Mouse (Mus musculus): ENCODE data around the gene Nhsl1. TPM values are rescaled to one million over a fixed set of nuclear protein-coding genes. Genes with fewer than 3 reads are reported as not detected.

The Nhsl1 gene
- polyA plus RNA-seq, 1 experiment from 2014 or later, result 9.3 TPM

DNA sequence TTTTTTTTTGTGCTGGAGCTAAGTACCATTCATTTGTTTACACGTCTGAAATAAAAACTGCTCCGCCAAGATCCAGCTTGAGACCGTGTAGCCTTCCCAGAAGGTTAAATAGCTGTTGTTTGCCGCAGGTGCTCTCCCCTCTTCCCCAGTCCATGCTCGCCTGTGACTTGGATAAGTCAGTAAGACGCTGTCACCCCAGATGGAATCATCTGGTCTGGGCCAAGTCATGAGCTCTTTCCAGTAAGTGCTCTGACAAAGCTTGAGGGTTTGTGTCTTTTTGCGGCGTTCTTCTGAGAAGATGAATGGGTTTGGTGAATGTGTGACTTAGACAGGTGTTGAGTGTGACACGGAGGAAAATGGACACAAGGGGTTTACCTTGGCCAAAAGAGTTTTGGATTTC lies 89.8 kb downstream of the Nhsl1 start:
- H3K27ac ChIP-seq (ENCODE audit: low read length), result no peak overlapping the region

DNA sequence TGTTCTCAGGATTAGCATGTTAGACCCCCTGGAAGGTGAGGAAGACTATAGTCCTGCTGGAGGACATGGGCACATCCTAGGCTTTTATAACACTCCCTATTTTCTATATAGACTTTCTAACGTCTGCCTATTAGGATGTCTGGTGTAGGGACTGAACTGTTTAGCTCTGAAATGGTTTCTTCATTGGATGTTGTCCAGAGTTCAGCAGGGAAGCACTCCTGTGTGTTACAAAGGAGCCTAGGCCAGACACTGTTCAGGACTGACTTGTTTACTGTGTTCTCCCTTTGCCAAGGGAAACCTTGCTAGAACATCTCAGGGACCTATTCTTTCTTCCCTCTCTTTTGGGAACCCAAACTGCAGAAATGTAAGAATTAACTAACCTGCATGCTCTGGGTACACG lies 90.3 kb downstream of the Nhsl1 start:
- Histone ChIP-seq H3K9ac (replicated peaks; ENCODE audit: low read length) (peak overlapping the region; percentile 76), H3K27ac (ENCODE audit: low read length) (no peak overlapping the region), H3K4me3 (ENCODE audit: low read length) (peak overlapping the region; percentile 61), H3K4me1 (ENCODE audit: insufficient read depth, low read length) (peaks cover 44% of the 10 kb centered on the region), H3K36me3 (ENCODE audit: insufficient read depth, low read length) (no peaks in the 10 kb centered on the region), H3K9me3 (ENCODE audit: low read length) (no peaks in the 10 kb centered on the region), H3K27me3 (ENCODE audit: insufficient read depth, low read length) (no peaks in the 10 kb centered on the region), H3K4me2 (replicated peaks; ENCODE audit: low read depth, low read length) (peak overlapping the region; percentile 92)
- WGBS, result 42% methylated on average over 2 of the region's 2 CpGs
- ATAC-seq (ENCODE audit: low FRiP score, low TSS enrichment), result no peak

More for the DNA sequence above, 89.8 kb downstream of the Nhsl1 start:
- peaks cover 44% of the 10 kb centered on the region for H3K4me1 ChIP-seq (ENCODE audit: insufficient read depth, low read length)
- peak overlapping the region; percentile 76 for H3K9ac ChIP-seq (replicated peaks; ENCODE audit: low read length)
- peak overlapping the region; percentile 92 for H3K4me2 ChIP-seq (replicated peaks; ENCODE audit: low read depth, low read length)
- no peaks in the 10 kb centered on the region for H3K9me3 ChIP-seq (ENCODE audit: low read length)
- 25% methylated on average over 9 of the region's 9 CpGs for WGBS
- ATAC-seq (ENCODE audit: low FRiP score, low TSS enrichment), result no peak
- peak overlapping the region; percentile 61 for H3K4me3 ChIP-seq (ENCODE audit: low read length)
- H3K36me3 ChIP-seq (ENCODE audit: insufficient read depth, low read length), result no peaks in the 10 kb centered on the region
- no peaks in the 10 kb centered on the region for H3K27me3 ChIP-seq (ENCODE audit: insufficient read depth, low read length)

DNA sequence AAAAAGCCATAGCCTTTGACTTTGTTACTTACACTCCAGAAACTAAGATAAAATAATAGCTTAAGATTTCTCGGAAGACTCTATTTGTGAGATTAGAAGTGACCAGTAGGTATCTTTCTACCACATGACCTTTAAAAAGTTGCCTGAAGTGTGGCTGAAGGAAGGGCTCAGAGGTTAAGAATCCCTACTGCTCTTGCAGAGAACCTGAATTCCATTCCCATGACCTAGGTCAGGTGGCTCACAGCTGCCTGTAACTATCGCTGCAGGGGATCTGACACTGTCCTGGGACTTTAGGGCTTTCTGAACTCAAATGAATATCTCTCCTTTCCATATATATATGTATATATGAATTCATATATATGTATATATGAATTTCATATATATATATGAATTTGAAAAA lies 92.5 kb downstream of the Nhsl1 start:
- 61% methylated on average over 2 of the region's 2 CpGs for WGBS
- no peak for ATAC-seq (ENCODE audit: low FRiP score, low TSS enrichment)
- Histone ChIP-seq H3K4me1 (ENCODE audit: insufficient read depth, low read length) (peaks cover 44% of the 10 kb centered on the region), H3K9me3 (ENCODE audit: low read length) (no peaks in the 10 kb centered on the region), H3K27ac (ENCODE audit: low read length) (no peak overlapping the region), H3K27me3 (ENCODE audit: insufficient read depth, low read length) (no peaks in the 10 kb centered on the region), H3K9ac (replicated peaks; ENCODE audit: low read length) (no peak overlapping the region), H3K4me2 (replicated peaks; ENCODE audit: low read depth, low read length) (no peak overlapping the region), H3K36me3 (ENCODE audit: insufficient read depth, low read length) (no peaks in the 10 kb centered on the region), H3K4me3 (ENCODE audit: low read length) (no peak overlapping the region)

DNA sequence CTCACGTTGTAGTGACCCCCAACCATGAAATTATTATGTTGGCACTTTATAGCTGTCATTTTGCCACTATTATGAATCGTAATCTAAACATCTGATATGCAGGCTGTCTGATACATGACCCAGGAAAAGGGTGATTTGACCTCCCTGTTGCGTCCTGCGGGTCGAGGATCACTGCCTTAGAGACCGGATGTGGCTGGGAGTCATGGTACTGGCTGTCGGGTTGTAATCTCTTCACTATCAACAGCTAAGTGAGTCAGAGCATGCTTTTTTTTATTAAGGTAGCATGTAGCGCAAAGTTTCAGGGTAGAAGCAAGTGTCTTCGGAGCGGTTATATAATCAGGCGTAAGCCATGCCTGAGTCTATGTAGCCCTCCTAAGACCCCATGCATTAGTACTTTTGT lies 97.2 kb downstream of the Nhsl1 start:
- Histone ChIP-seq H3K27ac (ENCODE audit: low read length) (no peak overlapping the region), H3K27me3 (ENCODE audit: insufficient read depth, low read length) (no peaks in the 10 kb centered on the region), H3K4me2 (replicated peaks; ENCODE audit: low read depth, low read length) (no peak overlapping the region), H3K9ac (replicated peaks; ENCODE audit: low read length) (no peak overlapping the region), H3K36me3 (ENCODE audit: insufficient read depth, low read length) (no peaks in the 10 kb centered on the region), H3K9me3 (ENCODE audit: low read length) (no peaks in the 10 kb centered on the region), H3K4me3 (ENCODE audit: low read length) (no peak overlapping the region), H3K4me1 (ENCODE audit: insufficient read depth, low read length) (peaks cover 10% of the 10 kb centered on the region; the same call in 1 of the 2 replicates)
- ATAC-seq (ENCODE audit: low FRiP score, low TSS enrichment), result no peak
- WGBS, result 76% methylated on average over 11 of the region's 11 CpGs

DNA sequence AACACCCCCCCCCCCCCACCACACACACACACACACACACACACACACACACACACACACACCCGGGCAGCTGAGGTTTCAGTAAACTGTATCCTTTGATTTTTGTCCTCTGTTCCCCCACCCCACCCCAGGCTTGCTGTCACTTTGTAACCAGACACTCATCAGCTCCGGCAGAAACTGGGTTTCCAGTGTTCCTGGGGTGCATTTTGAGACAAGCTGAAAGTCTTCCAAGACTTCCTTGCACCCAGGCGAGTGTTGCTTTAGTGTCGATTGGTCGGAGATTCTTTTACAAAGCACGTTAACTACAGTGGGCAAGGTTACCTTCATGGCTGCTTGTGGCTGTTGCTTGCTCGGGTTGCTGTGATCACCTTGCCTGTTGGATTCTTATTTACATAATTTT lies 99.4 kb downstream of the Nhsl1 start:
- no peaks in the 10 kb centered on the region for H3K27me3 ChIP-seq (ENCODE audit: insufficient read depth, low read length)
- 5% methylated on average over 7 of the region's 7 CpGs for WGBS
- no peaks in the 10 kb centered on the region for H3K9me3 ChIP-seq (ENCODE audit: low read length)
- 0 out of 2 replicates have a peak overlapping the region, but pooled peaks have one; percentile 0 for H3K27ac ChIP-seq (ENCODE audit: low read length)
- peak; percentile 27; the same call in 1 of the 2 replicates for ATAC-seq (ENCODE audit: low FRiP score, low TSS enrichment)
- no peak overlapping the region for H3K9ac ChIP-seq (replicated peaks; ENCODE audit: low read length)
- H3K4me3 ChIP-seq (ENCODE audit: low read length), result no peak overlapping the region
- H3K36me3 ChIP-seq (ENCODE audit: insufficient read depth, low read length), result no peaks in the 10 kb centered on the region
- H3K4me2 ChIP-seq (replicated peaks; ENCODE audit: low read depth, low read length), result no peak overlapping the region
- no peaks in the 10 kb centered on the region for H3K4me1 ChIP-seq (ENCODE audit: insufficient read depth, low read length)

DNA sequence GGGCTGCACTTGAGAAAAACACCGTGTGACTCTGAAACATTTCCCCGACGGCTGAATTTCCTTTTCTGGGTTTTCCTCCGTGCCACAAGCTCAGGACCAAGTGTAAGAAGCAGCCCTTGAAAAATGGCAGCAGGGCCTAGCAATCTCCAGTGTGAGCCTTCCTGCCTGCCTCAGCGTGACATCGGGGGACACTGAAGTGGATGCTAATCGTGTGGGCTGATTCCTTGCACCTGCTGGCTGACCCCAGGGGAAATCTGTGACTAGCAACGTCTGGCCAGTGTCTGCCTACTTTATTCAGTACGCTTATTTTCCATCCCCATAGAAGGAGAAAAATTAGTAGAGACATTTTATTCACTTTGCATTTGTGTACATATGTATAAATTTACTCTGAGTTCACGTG lies 100.7 kb downstream of the Nhsl1 start:
- Histone ChIP-seq H3K9me3 (ENCODE audit: low read length) (no peaks in the 10 kb centered on the region), H3K27me3 (ENCODE audit: insufficient read depth, low read length) (no peaks in the 10 kb centered on the region), H3K9ac (replicated peaks; ENCODE audit: low read length) (no peak overlapping the region), H3K4me2 (replicated peaks; ENCODE audit: low read depth, low read length) (no peak overlapping the region), H3K4me3 (ENCODE audit: low read length) (no peak overlapping the region), H3K4me1 (ENCODE audit: insufficient read depth, low read length) (no peaks in the 10 kb centered on the region), H3K36me3 (ENCODE audit: insufficient read depth, low read length) (no peaks in the 10 kb centered on the region), H3K27ac (ENCODE audit: low read length) (no peak overlapping the region)
- WGBS, result 71% methylated on average over 10 of the region's 10 CpGs
- no peak for ATAC-seq (ENCODE audit: low FRiP score, low TSS enrichment)

DNA sequence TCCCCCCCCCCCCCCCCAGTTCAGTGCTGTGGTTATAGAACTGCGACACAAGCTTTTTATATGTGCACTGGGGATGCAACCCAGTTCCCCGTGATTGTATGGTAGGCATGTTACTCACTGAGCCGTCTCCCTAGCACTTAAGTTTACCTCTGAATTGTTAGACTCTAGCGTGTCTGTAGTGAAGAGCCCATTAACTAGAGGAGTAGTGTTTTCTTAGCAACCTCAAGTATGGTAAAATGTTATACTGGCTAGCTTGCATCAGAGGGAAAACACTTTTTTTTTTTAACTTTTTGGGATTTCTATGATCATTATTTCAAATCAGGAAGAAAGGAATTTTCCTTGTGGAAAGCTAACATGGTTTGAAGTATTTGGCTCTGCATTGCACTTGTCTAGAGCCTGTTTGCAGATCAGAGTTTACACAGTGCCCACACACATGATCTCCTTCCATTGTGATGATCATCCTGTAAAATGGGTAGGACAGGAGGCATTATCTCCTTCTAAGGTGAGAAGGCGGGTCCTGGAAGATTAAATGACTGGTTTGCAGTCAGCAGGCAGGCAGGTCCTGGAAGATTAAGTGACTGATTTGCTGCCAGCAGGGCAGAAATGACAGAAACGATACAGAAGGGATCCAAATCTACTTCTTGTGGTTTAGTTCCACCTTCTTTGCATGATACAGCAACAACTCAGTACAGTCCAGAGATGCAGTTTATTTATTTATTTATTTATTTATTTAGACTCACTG lies 101.6 kb downstream of the Nhsl1 start:
- ATAC-seq (ENCODE audit: low FRiP score, low TSS enrichment), result no peak
- 88% methylated on average over 6 of the region's 6 CpGs for WGBS

DNA sequence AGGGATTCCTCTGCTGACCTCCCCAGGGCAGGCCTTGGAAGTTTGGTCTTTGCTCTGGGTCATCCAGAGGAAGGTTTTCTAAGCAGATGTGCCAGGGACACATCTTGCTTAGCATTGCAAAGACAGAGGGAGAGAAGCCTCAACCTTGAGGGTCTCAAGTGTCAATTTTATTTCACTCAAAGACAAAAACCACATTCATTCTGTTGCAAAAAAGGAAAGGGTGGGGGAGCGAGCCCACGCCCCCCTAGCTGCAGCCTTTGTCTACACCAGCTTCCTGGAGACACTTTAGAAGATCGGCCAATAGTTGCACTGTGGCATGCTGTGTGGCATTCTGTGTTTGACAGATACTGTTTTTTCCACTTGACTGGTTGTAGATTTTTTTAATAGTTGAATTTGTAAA lies 104.2 kb downstream of the Nhsl1 start:
- Histone ChIP-seq H3K9me3 (ENCODE audit: low read length) (no peaks in the 10 kb centered on the region), H3K4me3 (ENCODE audit: low read length) (no peak overlapping the region), H3K27ac (ENCODE audit: low read length) (no peak overlapping the region), H3K27me3 (ENCODE audit: insufficient read depth, low read length) (no peaks in the 10 kb centered on the region), H3K4me1 (ENCODE audit: insufficient read depth, low read length) (no peaks in the 10 kb centered on the region), H3K36me3 (ENCODE audit: insufficient read depth, low read length) (no peaks in the 10 kb centered on the region), H3K4me2 (replicated peaks; ENCODE audit: low read depth, low read length) (no peak overlapping the region), H3K9ac (replicated peaks; ENCODE audit: low read length) (no peak overlapping the region)
- 70% methylated on average over 3 of the region's 3 CpGs for WGBS
- no peak for ATAC-seq (ENCODE audit: low FRiP score, low TSS enrichment)

More for the DNA sequence above, 101.6 kb downstream of the Nhsl1 start:
- Histone ChIP-seq H3K9ac (replicated peaks; ENCODE audit: low read length) (no peak overlapping the region), H3K9me3 (ENCODE audit: low read length) (no peaks in the 10 kb centered on the region), H3K4me1 (ENCODE audit: insufficient read depth, low read length) (no peaks in the 10 kb centered on the region), H3K27me3 (ENCODE audit: insufficient read depth, low read length) (no peaks in the 10 kb centered on the region), H3K36me3 (ENCODE audit: insufficient read depth, low read length) (no peaks in the 10 kb centered on the region), H3K4me3 (ENCODE audit: low read length) (no peak overlapping the region), H3K4me2 (replicated peaks; ENCODE audit: low read depth, low read length) (no peak overlapping the region), H3K27ac (ENCODE audit: low read length) (no peak overlapping the region)

DNA sequence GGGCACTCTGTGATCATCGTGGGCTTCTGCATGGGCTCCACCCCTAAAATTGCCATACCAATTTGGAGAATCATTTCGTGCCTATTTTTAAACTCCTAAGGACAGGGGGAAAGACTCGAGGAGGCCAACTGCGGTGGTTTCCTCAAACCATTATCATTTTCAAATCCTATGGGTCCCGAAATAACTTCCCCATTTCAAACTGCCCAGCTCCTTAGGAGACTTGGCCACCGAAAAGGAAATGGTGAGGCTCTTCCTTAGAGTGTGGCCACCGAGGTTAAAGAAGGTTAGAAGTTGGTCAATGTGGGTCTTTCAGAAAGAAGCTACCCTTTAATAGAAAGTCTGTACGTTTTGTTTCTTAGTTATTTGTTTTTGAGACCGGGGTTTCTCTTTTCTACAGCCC lies 104.8 kb downstream of the Nhsl1 start:
- no peak overlapping the region for H3K9ac ChIP-seq (replicated peaks; ENCODE audit: low read length)
- no peaks in the 10 kb centered on the region for H3K4me1 ChIP-seq (ENCODE audit: insufficient read depth, low read length)
- no peaks in the 10 kb centered on the region for H3K9me3 ChIP-seq (ENCODE audit: low read length)
- 83% methylated on average over 9 of the region's 9 CpGs for WGBS
- H3K4me3 ChIP-seq (ENCODE audit: low read length), result no peak overlapping the region
- H3K4me2 ChIP-seq (replicated peaks; ENCODE audit: low read depth, low read length), result no peak overlapping the region
- no peaks in the 10 kb centered on the region for H3K36me3 ChIP-seq (ENCODE audit: insufficient read depth, low read length)
- ATAC-seq (ENCODE audit: low FRiP score, low TSS enrichment), result no peak
- H3K27ac ChIP-seq (ENCODE audit: low read length), result no peak overlapping the region
- no peaks in the 10 kb centered on the region for H3K27me3 ChIP-seq (ENCODE audit: insufficient read depth, low read length)

DNA sequence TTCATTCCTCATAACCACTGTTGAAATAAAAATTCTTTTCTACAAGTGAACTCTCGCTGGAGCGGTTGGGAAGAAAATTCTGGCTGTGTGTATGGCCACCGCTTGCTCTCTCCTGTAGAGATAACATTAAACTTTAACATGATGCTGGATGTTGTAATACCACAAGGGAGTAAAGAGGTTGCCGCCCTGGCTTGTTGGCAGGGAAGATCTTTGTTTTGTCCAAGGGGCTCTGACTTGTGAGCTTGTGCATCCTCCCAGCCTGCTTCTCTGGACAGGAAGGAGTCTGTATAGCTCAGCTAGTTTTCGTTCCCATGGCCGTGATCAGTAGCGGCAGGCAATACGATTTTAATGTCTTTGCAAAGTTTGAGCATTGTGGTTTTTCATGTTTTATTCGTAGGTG lies 109.1 kb downstream of the Nhsl1 start:
- no peak overlapping the region for H3K4me2 ChIP-seq (replicated peaks; ENCODE audit: low read depth, low read length)
- peaks cover 7% of the 10 kb centered on the region for H3K9me3 ChIP-seq (ENCODE audit: low read length)
- H3K4me1 ChIP-seq (ENCODE audit: insufficient read depth, low read length), result peaks cover 15% of the 10 kb centered on the region
- H3K27ac ChIP-seq (ENCODE audit: low read length), result no peak overlapping the region
- no peak for ATAC-seq (ENCODE audit: low FRiP score, low TSS enrichment)
- no peaks in the 10 kb centered on the region for H3K27me3 ChIP-seq (ENCODE audit: insufficient read depth, low read length)
- no peak overlapping the region for H3K4me3 ChIP-seq (ENCODE audit: low read length)
- H3K9ac ChIP-seq (replicated peaks; ENCODE audit: low read length), result no peak overlapping the region
- WGBS, result 92% methylated on average over 9 of the region's 9 CpGs
- peaks cover 9% of the 10 kb centered on the region for H3K36me3 ChIP-seq (ENCODE audit: insufficient read depth, low read length)
